Mouse (Mus musculus) CD4-positive, CD25-positive, alpha-beta regulatory T cell, adult 9 weeks (primary cell): ENCODE data around the gene Ckm. TPM values are rescaled to one million over a fixed set of nuclear protein-coding genes. Genes with fewer than 3 reads are reported as not detected.

Source experiments
- polyA plus RNA-seq: library from polyadenylated mRNA; unstranded; fragments of 100-300 nt; shearing (Covaris generic); gene quantifications from one replicate; pipeline ENCODE4 v1.2.1, GENCODE M21; 2017

Ckm gene
- not detected for polyA plus RNA-seq

DNA sequence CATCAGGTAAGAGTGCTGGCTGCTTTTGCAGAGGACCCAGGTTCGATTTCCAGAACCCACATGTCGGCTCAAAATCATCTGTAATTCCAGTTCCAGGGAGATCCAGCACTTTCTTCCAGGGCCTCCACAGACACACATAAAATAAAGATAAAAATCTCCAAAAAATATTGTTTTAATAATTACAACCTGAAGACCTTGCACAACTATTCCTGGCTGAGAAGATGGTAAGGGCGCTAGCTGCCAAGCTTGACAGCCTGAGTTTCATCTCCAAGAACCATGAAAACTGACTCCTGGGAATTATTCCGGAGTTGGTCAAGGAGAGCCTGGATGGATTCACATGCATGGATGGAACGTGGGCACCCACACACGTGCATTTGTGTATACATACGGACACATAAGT lies at the start of gene Ckm:
TSS of gene Ckm (plus strand) at position 301 of the 400 bp plus-strand sequence.

GRCm38 (mm10) chr7:19359299-19359891 lies 45.2 kb upstream of the Ckm start, which contains the start of the genes Cd3eap and Ppp1r13l:
Gene Cd3eap, minus strand, starts transcription at chr7:19359483.
Gene Ppp1r13l, plus strand, starts transcription at chr7:19359749.

GRCm38 (mm10) chr7:19381377-19382165 lies 23.0 kb upstream of the Ckm start, which contains the start of gene Ercc2:
Gene Ercc2, plus strand, starts transcription at chr7:19382010.

DNA sequence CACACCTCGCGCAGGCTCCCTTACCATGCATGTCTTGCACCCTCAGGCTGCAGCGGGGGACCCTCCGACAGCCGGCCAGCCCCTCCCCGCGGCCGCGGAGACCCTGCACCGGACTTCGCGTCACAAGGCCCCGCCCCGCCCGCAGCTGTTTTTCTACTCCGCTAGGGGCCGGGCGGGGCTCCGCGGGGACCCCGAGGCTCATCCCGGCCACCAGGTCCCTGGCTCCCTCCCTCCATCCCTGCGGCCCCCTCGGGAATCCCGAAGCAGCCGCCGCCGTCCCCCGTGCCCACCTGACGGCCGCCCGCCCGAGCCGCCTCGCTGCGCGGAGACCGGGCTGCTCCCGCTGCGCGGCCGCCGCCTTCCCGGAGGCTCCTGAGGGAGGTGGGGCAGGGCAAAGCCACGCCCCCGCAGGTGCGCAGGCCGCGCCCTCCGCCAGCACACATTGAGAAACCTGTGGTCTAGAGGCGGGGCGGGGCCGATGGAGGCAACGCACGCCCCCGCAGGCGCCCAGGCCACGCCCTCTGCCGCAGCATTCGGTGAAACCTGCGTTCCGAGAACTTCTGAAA lies 762 bp upstream of the Ckm start, which contains the start of gene Klc3:
TSS of gene Klc3 (minus strand) at position 374 of the 566 bp plus-strand sequence.

DNA sequence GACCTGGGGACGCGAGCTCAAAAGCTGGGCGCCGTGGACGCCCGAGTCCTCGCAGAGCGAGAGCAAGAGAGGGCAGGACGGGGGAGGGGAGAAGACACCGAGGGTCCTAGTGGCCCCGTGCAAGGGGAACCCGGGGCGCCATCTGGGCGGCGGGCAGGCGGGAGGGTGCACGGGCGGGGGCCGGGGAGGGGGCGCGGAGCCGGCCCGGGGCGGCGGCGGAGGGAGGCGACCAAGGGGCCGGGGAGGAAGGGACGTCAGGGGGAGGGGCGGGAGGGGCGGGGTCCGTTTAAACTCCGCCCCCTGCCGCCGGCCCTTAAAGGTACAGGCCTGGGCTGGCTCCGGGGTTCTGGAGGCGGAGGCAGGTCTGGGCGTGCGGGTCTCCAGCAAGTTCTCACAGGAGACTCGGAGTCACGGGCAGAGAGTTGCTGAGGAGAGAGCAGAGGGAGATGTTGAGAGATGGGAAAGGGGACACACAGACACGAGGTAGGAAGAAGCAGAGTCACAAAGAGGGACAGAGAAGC lies 54.1 kb downstream of the Ckm start, which contains the start of gene Mark4:
TSS of gene Mark4 (minus strand) at position 231 of the 521 bp plus-strand sequence.

GRCm38 (mm10) chr7:19462884-19463381 lies 58.4 kb downstream of the Ckm start, which contains the start of gene Exoc3l2:
Gene Exoc3l2, plus strand, starts transcription at chr7:19463331.

Other genes starting within 250 kb of the Ckm start
- not detected for gene Gipr, start 238.6 kb upstream of the Ckm start, polyA plus RNA-seq
- 33.3 TPM for gene Eml2, start 228.4 kb upstream of the Ckm start, polyA plus RNA-seq
- gene Gpr4, start 192.2 kb upstream of the Ckm start, polyA plus RNA-seq = 0.31 TPM
- gene Opa3, start 176.4 kb upstream of the Ckm start, polyA plus RNA-seq = 25.6 TPM
- 301 TPM for gene Vasp, start 133.0 kb upstream of the Ckm start, polyA plus RNA-seq
- gene Ppm1n, start 124.7 kb upstream of the Ckm start, polyA plus RNA-seq = 1.3 TPM
- gene Rtn2, start 122.2 kb upstream of the Ckm start, polyA plus RNA-seq = not detected
- 0.94 TPM for gene Fosb, start 94.7 kb upstream of the Ckm start, polyA plus RNA-seq
- 88.0 TPM for gene Ercc1, start 60.0 kb upstream of the Ckm start, polyA plus RNA-seq
- 18.5 TPM for gene Cd3eap, start 45.3 kb upstream of the Ckm start, polyA plus RNA-seq
- gene Ppp1r13l, start 45.0 kb upstream of the Ckm start, polyA plus RNA-seq = 0.29 TPM
- gene Ercc2, start 22.8 kb upstream of the Ckm start, polyA plus RNA-seq = 11.8 TPM
- gene Klc3, start 672 bp upstream of the Ckm start, polyA plus RNA-seq = 16.4 TPM
- 1.2 TPM for gene Mark4, start 54.0 kb downstream of the Ckm start, polyA plus RNA-seq
- gene Exoc3l2, start 58.6 kb downstream of the Ckm start, polyA plus RNA-seq = not detected
- gene Bloc1s3, start 103.6 kb downstream of the Ckm start, polyA plus RNA-seq = 0.47 TPM
- 128 TPM for gene Trappc6a, start 103.6 kb downstream of the Ckm start, polyA plus RNA-seq
- not detected for gene Nkpd1, start 113.1 kb downstream of the Ckm start, polyA plus RNA-seq
- 3.6 TPM for gene Ppp1r37, start 158.3 kb downstream of the Ckm start, polyA plus RNA-seq
- gene Zfp296, start 172.5 kb downstream of the Ckm start, polyA plus RNA-seq = 2.1 TPM
- 75.5 TPM for gene Gemin7, start 172.8 kb downstream of the Ckm start, polyA plus RNA-seq
- gene Clasrp, start 199.7 kb downstream of the Ckm start, polyA plus RNA-seq = 10.0 TPM
- 16.2 TPM for gene Relb, start 224.7 kb downstream of the Ckm start, polyA plus RNA-seq